Mouse (Mus musculus): ENCODE measurements around the gene Atg10.
"Not testable (repeated sequence)": the region's sequence is repeated elsewhere in the genome, so short reads cannot be mapped to it uniquely, and the experiment has no call there.

GRCm38 (mm10) chr13:91250050-91250449 is 26.3 kb upstream of the Atg10 start:
- not testable (repeated sequence) for TF ChIP-seq CTCF (IDR thresholded peaks at IDR 0.05; ENCODE audit: low read depth); EP300 (optimal IDR thresholded peaks at IDR 0.05)

Data from stomach, postnatal 0 days (tissue).